Mouse (Mus musculus): Measurements from ENCODE around the gene Trio. TPM values are rescaled to one million over a fixed set of nuclear protein-coding genes. Genes with fewer than 3 reads are reported as not detected.

The Trio gene
- polyA plus RNA-seq, 1 experiment, result 149 TPM

GRCm38 (mm10) chr15:28064081-28064732 lies 38.6 kb upstream of the Trio start:
- H3K4me3 ChIP-seq (ENCODE audit: insufficient read depth, low read length), result no peak overlapping the region
- H3K4me1 ChIP-seq (ENCODE audit: control insufficient read depth, insufficient read depth, low read length), result no peaks in the 10 kb centered on the region
- TF ChIP-seq POLR2A (IDR thresholded peaks at IDR 0.05; ENCODE audit: extremely low read depth, insufficient read depth, low read length) (no peak), CTCF (IDR thresholded peaks at IDR 0.05; ENCODE audit: extremely low read depth, insufficient read depth, low read length) (no peak)
- no peak overlapping the region for H3K27ac ChIP-seq (ENCODE audit: insufficient read depth, low read length)

- Histone ChIP-seq H3K4me1 (ENCODE audit: control insufficient read depth, insufficient read depth, low read length) (no peaks in the 10 kb centered on the region), H3K27ac (ENCODE audit: insufficient read depth, low read length) (no peak overlapping the region), H3K4me3 (ENCODE audit: insufficient read depth, low read length) (no peak overlapping the region)
- TF ChIP-seq POLR2A (IDR thresholded peaks at IDR 0.05; ENCODE audit: extremely low read depth, insufficient read depth, low read length) (no peak), CTCF (IDR thresholded peaks at IDR 0.05; ENCODE audit: extremely low read depth, insufficient read depth, low read length) (no peak)
These were observed 37.8 kb upstream of the Trio start for GRCm38 (mm10) chr15:28063466-28063865.

- Histone ChIP-seq H3K27ac (ENCODE audit: insufficient read depth, low read length) (no peak overlapping the region), H3K4me3 (ENCODE audit: insufficient read depth, low read length) (no peak overlapping the region), H3K4me1 (ENCODE audit: control insufficient read depth, insufficient read depth, low read length) (no peaks in the 10 kb centered on the region)
- TF ChIP-seq CTCF (IDR thresholded peaks at IDR 0.05; ENCODE audit: extremely low read depth, insufficient read depth, low read length) (no peak), POLR2A (IDR thresholded peaks at IDR 0.05; ENCODE audit: extremely low read depth, insufficient read depth, low read length) (no peak)
These were observed 36.4 kb upstream of the Trio start for GRCm38 (mm10) chr15:28062016-28062415.

- TF ChIP-seq CTCF (IDR thresholded peaks at IDR 0.05; ENCODE audit: extremely low read depth, insufficient read depth, low read length) (no peak), POLR2A (IDR thresholded peaks at IDR 0.05; ENCODE audit: extremely low read depth, insufficient read depth, low read length) (no peak)
- H3K4me1 ChIP-seq (ENCODE audit: control insufficient read depth, insufficient read depth, low read length), result no peaks in the 10 kb centered on the region
- H3K27ac ChIP-seq (ENCODE audit: insufficient read depth, low read length), result no peak overlapping the region
- no peak overlapping the region for H3K4me3 ChIP-seq (ENCODE audit: insufficient read depth, low read length)
These were observed 35.3 kb upstream of the Trio start for GRCm38 (mm10) chr15:28060977-28061376.

GRCm38 (mm10) chr15:28060423-28060822 lies 34.8 kb upstream of the Trio start:
- TF ChIP-seq CTCF (IDR thresholded peaks at IDR 0.05; ENCODE audit: extremely low read depth, insufficient read depth, low read length) (no peak), POLR2A (IDR thresholded peaks at IDR 0.05; ENCODE audit: extremely low read depth, insufficient read depth, low read length) (no peak)
- H3K27ac ChIP-seq (ENCODE audit: insufficient read depth, low read length), result no peak overlapping the region

GRCm38 (mm10) chr15:28057545-28057944 lies 31.9 kb upstream of the Trio start:
- Histone ChIP-seq H3K27ac (ENCODE audit: insufficient read depth, low read length) (no peak overlapping the region), H3K4me3 (ENCODE audit: insufficient read depth, low read length) (no peak overlapping the region), H3K4me1 (ENCODE audit: control insufficient read depth, insufficient read depth, low read length) (no peaks in the 10 kb centered on the region)
- TF ChIP-seq CTCF (IDR thresholded peaks at IDR 0.05; ENCODE audit: extremely low read depth, insufficient read depth, low read length) (no peak), POLR2A (IDR thresholded peaks at IDR 0.05; ENCODE audit: extremely low read depth, insufficient read depth, low read length) (no peak)

More at GRCm38 (mm10) chr15:28060423-28060822, 34.8 kb upstream of the Trio start:
- H3K4me3 ChIP-seq (ENCODE audit: insufficient read depth, low read length), result no peak overlapping the region
- H3K4me1 ChIP-seq (ENCODE audit: control insufficient read depth, insufficient read depth, low read length), result no peaks in the 10 kb centered on the region

- TF ChIP-seq CTCF (IDR thresholded peaks at IDR 0.05; ENCODE audit: extremely low read depth, insufficient read depth, low read length) (no peak), POLR2A (IDR thresholded peaks at IDR 0.05; ENCODE audit: extremely low read depth, insufficient read depth, low read length) (no peak)
- Histone ChIP-seq H3K4me1 (ENCODE audit: control insufficient read depth, insufficient read depth, low read length) (no peaks in the 10 kb centered on the region), H3K4me3 (ENCODE audit: insufficient read depth, low read length) (no peak overlapping the region), H3K27ac (ENCODE audit: insufficient read depth, low read length) (no peak overlapping the region)
These were observed 29.1 kb upstream of the Trio start for GRCm38 (mm10) chr15:28054731-28055130.

GRCm38 (mm10) chr15:28054111-28054510 lies 28.5 kb upstream of the Trio start:
- TF ChIP-seq CTCF (IDR thresholded peaks at IDR 0.05; ENCODE audit: extremely low read depth, insufficient read depth, low read length) (no peak), POLR2A (IDR thresholded peaks at IDR 0.05; ENCODE audit: extremely low read depth, insufficient read depth, low read length) (no peak)
- no peak overlapping the region for H3K27ac ChIP-seq (ENCODE audit: insufficient read depth, low read length)
- H3K4me1 ChIP-seq (ENCODE audit: control insufficient read depth, insufficient read depth, low read length), result no peaks in the 10 kb centered on the region
- no peak overlapping the region for H3K4me3 ChIP-seq (ENCODE audit: insufficient read depth, low read length)

- TF ChIP-seq POLR2A (IDR thresholded peaks at IDR 0.05; ENCODE audit: extremely low read depth, insufficient read depth, low read length), result no peak
- no peak for TF ChIP-seq CTCF (IDR thresholded peaks at IDR 0.05; ENCODE audit: extremely low read depth, insufficient read depth, low read length)
- H3K27ac ChIP-seq (ENCODE audit: insufficient read depth, low read length), result no peak overlapping the region
- H3K4me3 ChIP-seq (ENCODE audit: insufficient read depth, low read length), result no peak overlapping the region
- no peaks in the 10 kb centered on the region for H3K4me1 ChIP-seq (ENCODE audit: control insufficient read depth, insufficient read depth, low read length)
These were observed 27.6 kb upstream of the Trio start for GRCm38 (mm10) chr15:28053226-28053625.

- Histone ChIP-seq H3K27ac (ENCODE audit: insufficient read depth, low read length) (no peak overlapping the region), H3K4me3 (ENCODE audit: insufficient read depth, low read length) (no peak overlapping the region), H3K4me1 (ENCODE audit: control insufficient read depth, insufficient read depth, low read length) (no peaks in the 10 kb centered on the region)
- no peak for TF ChIP-seq CTCF (IDR thresholded peaks at IDR 0.05; ENCODE audit: extremely low read depth, insufficient read depth, low read length)
- no peak for TF ChIP-seq POLR2A (IDR thresholded peaks at IDR 0.05; ENCODE audit: extremely low read depth, insufficient read depth, low read length)
These were observed 26.2 kb upstream of the Trio start for GRCm38 (mm10) chr15:28051811-28052210.
